12 mouse cellular contexts compared by ENCODE assay signal in the genomic region with DNA sequence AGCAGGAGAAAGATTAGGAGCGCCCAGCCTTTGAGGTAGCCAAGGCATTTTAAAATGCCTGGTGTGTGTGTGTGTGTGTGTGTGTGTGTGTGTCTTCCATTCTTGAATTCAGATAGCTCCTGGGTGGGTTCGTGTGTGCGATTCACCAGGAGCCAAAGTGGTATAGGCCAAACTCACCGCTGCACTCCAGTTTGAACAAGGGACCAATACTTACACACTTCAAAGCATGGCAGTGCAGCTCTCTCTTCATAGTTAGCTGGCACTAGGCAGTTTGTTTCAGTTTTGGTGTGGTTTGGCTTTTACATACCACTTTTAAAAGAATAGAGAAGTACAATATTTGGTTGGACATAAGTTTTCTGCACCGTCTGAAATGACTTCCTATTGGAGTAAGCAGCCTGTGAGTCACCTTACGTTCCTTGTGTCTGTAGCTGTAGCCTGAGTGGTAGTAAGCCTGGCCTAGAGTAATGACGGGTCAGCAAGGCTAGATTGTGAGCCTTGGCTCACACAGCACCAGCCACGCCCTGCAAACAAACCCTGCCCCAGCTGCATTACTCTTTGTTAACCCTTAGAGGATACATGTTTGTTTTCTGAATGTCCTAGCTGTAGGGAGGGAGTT. TPM values are rescaled to one million over a fixed set of nuclear protein-coding genes. Genes with fewer than 3 reads are reported as not detected.
DNase-seq lines count a peak whose midpoint lies in the region; ATAC-seq and TF ChIP-seq lines count a peak whose summit lies in the region.
"Had no signal": no experiment of that assay in that cellular context is flagged by ENCODE, and none has a peak within 500 bp of the region (broad histone marks: within the 10 kb centered on the region; RNA-seq: fewer than 3 reads in every experiment).

No protein-coding gene starts in this region.

- no peaks in the 10 kb centered on the region for H3K27me3 ChIP-seq in heart, postnatal 0 days (ENCODE audit: control insufficient read depth, insufficient read depth, low read length)
- no peaks in the 10 kb centered on the region for H3K27me3 ChIP-seq in heart, adult 2 months (ENCODE audit: control insufficient read depth, insufficient read depth, low read length)
- H3K27me3 ChIP-seq in small intestine, adult 2 months (ENCODE audit: control insufficient read depth, insufficient read depth, low read length), result no peaks in the 10 kb centered on the region
- H3K27me3 ChIP-seq: forebrain, embryonic 12.5 days had no signal

- H3K79me2 ChIP-seq in heart, adult 2 months (replicated peaks; ENCODE audit: control insufficient read depth, insufficient read depth, low read length), result no peaks in the 10 kb centered on the region

- no peak for TF ChIP-seq EP300 in heart, postnatal 0 days (IDR thresholded peaks at IDR 0.05; ENCODE audit: low read depth)
- TF ChIP-seq EP300 in heart, adult 2 months (IDR thresholded peaks at IDR 0.05; ENCODE audit: insufficient read depth, low read depth, low read length), result no peak

- H3K9ac ChIP-seq in heart, postnatal 0 days (replicated peaks; ENCODE audit: low read depth, low read length), result no peak overlapping the region
- no peak overlapping the region for H3K9ac ChIP-seq in heart, adult 2 months (ENCODE audit: low read depth, low read length)
- H3K9ac ChIP-seq: forebrain, embryonic 12.5 days had no signal

- no peak overlapping the region for H3K27ac ChIP-seq in heart, postnatal 0 days (ENCODE audit: low read depth)
- no peak overlapping the region for H3K27ac ChIP-seq in heart, adult 2 months
- H3K27ac ChIP-seq in small intestine, adult 2 months (ENCODE audit: insufficient read depth, low read depth, low read length), result peak overlapping the region; percentile 67
- H3K27ac ChIP-seq: forebrain, embryonic 12.5 days had no signal

- H3K36me3 ChIP-seq in heart, postnatal 0 days (replicated peaks; ENCODE audit: control insufficient read depth, insufficient read depth, low read length), result no peaks in the 10 kb centered on the region
- no peaks in the 10 kb centered on the region; the same call in 1 of the 2 replicates for H3K36me3 ChIP-seq in heart, adult 2 months (ENCODE audit: control insufficient read depth, insufficient read depth, low read length)
- no peaks in the 10 kb centered on the region for H3K36me3 ChIP-seq in small intestine, adult 2 months (ENCODE audit: control insufficient read depth, insufficient read depth, low read length)
- H3K36me3 ChIP-seq: forebrain, embryonic 12.5 days had no signal

- intact Hi-C loops in heart, adult 2 months (cut with DNase I), result no loop called here

- ATAC-seq in heart, postnatal 0 days (ENCODE audit: insufficient read depth, low read depth), result peak; percentile 74
- ATAC-seq: midbrain, embryonic 16.5 days had no signal

- H3K4me2 ChIP-seq in heart, postnatal 0 days (ENCODE audit: low read depth, low read length), result no peak overlapping the region
- H3K4me2 ChIP-seq: forebrain, embryonic 12.5 days had no signal

- H3K4me1 ChIP-seq in heart, postnatal 0 days (ENCODE audit: control insufficient read depth, insufficient read depth), result peaks cover 14% of the 10 kb centered on the region
- H3K4me1 ChIP-seq in heart, adult 2 months (ENCODE audit: control insufficient read depth, insufficient read depth, low read length), result peaks cover 12% of the 10 kb centered on the region
- H3K4me1 ChIP-seq in small intestine, adult 2 months (ENCODE audit: control insufficient read depth, insufficient read depth, insufficient read length, low read length), result peaks cover 30% of the 10 kb centered on the region

- no peaks in the 10 kb centered on the region for H3K9me3 ChIP-seq in heart, postnatal 0 days (replicated peaks; ENCODE audit: control insufficient read depth, low read length)
- H3K9me3 ChIP-seq: forebrain, embryonic 12.5 days had no signal

- H3K4me3 ChIP-seq in heart, postnatal 0 days (ENCODE audit: low read depth, low read length), result no peak overlapping the region
- H3K4me3 ChIP-seq in heart, adult 2 months, result no peak overlapping the region
- H3K4me3 ChIP-seq in small intestine, adult 2 months (ENCODE audit: low read depth, low read length), result no peak overlapping the region
- H3K4me3 ChIP-seq: forebrain, embryonic 12.5 days had no signal

- no peak for TF ChIP-seq CTCF in heart, postnatal 0 days (IDR thresholded peaks at IDR 0.05; ENCODE audit: low read depth)
- TF ChIP-seq CTCF in heart, adult 2 months (IDR thresholded peaks at IDR 0.05), result no peak
- TF ChIP-seq CTCF in small intestine, adult 2 months (IDR thresholded peaks at IDR 0.05; ENCODE audit: extremely low read depth, insufficient read length, insufficient replicate concordance, low read depth, low read length), result no peak

- 48% methylated on average over 8 of the region's 8 CpGs for WGBS in heart, postnatal 0 days
- 50% methylated on average over 8 of the region's 8 CpGs for WGBS in heart, adult 2 months
- 29% methylated on average over 8 of the region's 8 CpGs for WGBS in small intestine, adult 2 months

- DNase-seq in heart, postnatal 0 days (ENCODE audit: low spot score), result peak; percentile 18
- DNase-seq in heart, adult 2 months, result no peak
- DNase-seq in NIH3T3 (ENCODE audit: low read depth) (peak; percentile 59), liver (peak; percentile 41)
- no peak for DNase-seq in thymus, postnatal 25 days
- DNase-seq in cerebellum, adult 18-20 months, result no peak
- DNase-seq in frontal cortex, postnatal 25 days (ENCODE audit: low spot score in 2 of 2), result no peak
- DNase-seq: heart, postnatal 36 days; right cerebral cortex, adult 18-20 months had no signal

- no peak for TF ChIP-seq POLR2A in heart, adult 2 months (IDR thresholded peaks at IDR 0.05; ENCODE audit: insufficient read depth, low read depth, low read length)
- TF ChIP-seq POLR2A in small intestine, adult 2 months (IDR thresholded peaks at IDR 0.05; ENCODE audit: low read depth, low read length), result no peak

RNA-seq across cellular contexts. Expression of gene Usp6nl, which starts 56.2 kb away (rescaled TPM):
- total RNA-seq in heart, postnatal 0 days (2014; rRNA removed; ENCODE audit: low replicate concordance), result 8.9 and 9.2 TPM in 2 replicates
- polyA plus RNA-seq in heart, postnatal 0 days (2015; fragmentation: Nextera tagmentation; extraction: Ambion mirVana), result 3.1 and 3.4 TPM in 2 replicates
- total RNA-seq in heart, adult 2 months (2021), result 1 to 10 TPM; 6.5 to 6.6 TPM
- 2.0 and 2.8 TPM in 2 replicates for polyA plus RNA-seq in heart, adult 2 months (2012; rRNA removed)
- 3.1 and 6.3 TPM in 2 replicates for polyA plus RNA-seq in small intestine, adult 2 months (2012; rRNA removed)

Comparison
In these comparisons a context has a peak if more than half of its experiments do, and no peak if none do; other contexts are left out.
1. DNase-seq: peak in heart, postnatal 0 days (single experiment), NIH3T3 (single experiment) and liver (single experiment); none in heart, adult 2 months (0 of 2), thymus, postnatal 25 days (single experiment), cerebellum, adult 18-20 months (0 of 2) and frontal cortex, postnatal 25 days (0 of 2).